In the genomic region with DNA sequence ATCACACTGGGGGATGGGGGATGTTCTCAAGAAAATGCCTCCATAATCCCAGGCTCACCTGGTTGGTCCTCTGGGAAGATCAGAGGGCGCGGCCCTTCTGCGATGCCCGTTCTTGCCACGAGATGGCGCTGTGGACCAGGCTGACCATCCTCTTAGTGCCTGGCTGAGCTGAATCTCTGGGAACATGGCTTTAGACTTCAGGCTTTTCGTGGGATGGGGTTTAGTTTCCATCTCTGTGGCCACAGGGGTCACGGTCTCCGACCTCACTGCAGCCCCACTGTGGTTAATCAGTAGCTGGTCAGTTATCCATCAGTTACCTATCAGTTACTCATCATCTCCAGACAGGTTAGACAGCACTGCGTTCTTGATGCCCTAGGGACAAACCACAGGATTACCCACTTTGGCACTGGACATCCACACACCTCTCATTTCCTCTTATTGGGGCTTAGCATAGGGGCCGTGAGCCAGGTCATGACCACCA, we compare ENCODE assay signal across 8 mouse cellular contexts.
DNase-seq lines count a peak whose midpoint lies in the region; ATAC-seq and TF ChIP-seq lines count a peak whose summit lies in the region.

No protein-coding gene starts in this region.

- H3K4me3 ChIP-seq in embryonic facial prominence, embryonic 13.5 days = no peak overlapping the region
- H3K4me3 ChIP-seq in kidney, embryonic 15.5 days (replicated peaks) = no peak overlapping the region
- H3K4me3 ChIP-seq in liver, adult 2 months (ENCODE audit: insufficient read depth, low read depth, low read length) = no peak overlapping the region
- H3K4me3 ChIP-seq in stomach, embryonic 16.5 days (replicated peaks; ENCODE audit: low read length) = no peak overlapping the region

- TF ChIP-seq CTCF in liver, adult 2 months (IDR thresholded peaks at IDR 0.05; ENCODE audit: low read depth, low read length) = peak; percentile 97

- H3K4me2 ChIP-seq in embryonic facial prominence, embryonic 13.5 days = no peak overlapping the region
- H3K4me2 ChIP-seq in kidney, embryonic 15.5 days = no peak overlapping the region
- H3K4me2 ChIP-seq in stomach, embryonic 16.5 days (ENCODE audit: low read depth, low read length) = no peak overlapping the region

- peak; percentile 74 to 75 for DNase-seq in B cell, adult 2 months
- DNase-seq in adrenal gland, postnatal 36 days = peak; percentile 83 to 85
- DNase-seq in heart, adult 8-10 months (ENCODE audit: low spot score) = peak; percentile 43
- DNase-seq in liver, adult 2 months (ENCODE audit: extremely low read depth, low read depth, low spot score) = peak; percentile 13
- DNase-seq in naive thymus-derived CD4-positive, alpha-beta T cell, adult 2 months (ENCODE audit: low read depth) = peak; percentile 55

- H3K4me1 ChIP-seq in embryonic facial prominence, embryonic 13.5 days = peaks cover 58% of the 10 kb centered on the region
- peaks cover 36% of the 10 kb centered on the region for H3K4me1 ChIP-seq in kidney, embryonic 15.5 days
- no peaks in the 10 kb centered on the region for H3K4me1 ChIP-seq in liver, adult 2 months (ENCODE audit: control insufficient read depth, insufficient read depth, low read length)
- peaks cover 19% of the 10 kb centered on the region for H3K4me1 ChIP-seq in stomach, embryonic 16.5 days (ENCODE audit: control insufficient read depth, insufficient read depth, low read length)

- no peaks in the 10 kb centered on the region for H3K9me3 ChIP-seq in embryonic facial prominence, embryonic 13.5 days
- no peaks in the 10 kb centered on the region for H3K9me3 ChIP-seq in kidney, embryonic 15.5 days (replicated peaks)
- no peaks in the 10 kb centered on the region for H3K9me3 ChIP-seq in stomach, embryonic 16.5 days (replicated peaks; ENCODE audit: control insufficient read depth, low read length)

- no peak overlapping the region for H3K9ac ChIP-seq in embryonic facial prominence, embryonic 13.5 days
- no peak overlapping the region for H3K9ac ChIP-seq in kidney, embryonic 15.5 days
- H3K9ac ChIP-seq in liver, adult 2 months (ENCODE audit: low read depth, low read length) = no peak overlapping the region
- H3K9ac ChIP-seq in stomach, embryonic 16.5 days (ENCODE audit: low read length) = peak overlapping the region; percentile 48

- TF ChIP-seq POLR2A in liver, adult 2 months (IDR thresholded peaks at IDR 0.05; ENCODE audit: extremely low read depth, insufficient read depth, low read length) = no peak

- 6% methylated on average over 11 of the region's 11 CpGs for WGBS in embryonic facial prominence, embryonic 13.5 days
- WGBS in kidney, embryonic 15.5 days = 8% methylated on average over 11 of the region's 11 CpGs
- 7% methylated on average over 11 of the region's 11 CpGs for whole genome bisulfite sequencing in liver, adult 2 months
- WGBS in stomach, embryonic 16.5 days = 8% methylated on average over 11 of the region's 11 CpGs

- H3K79me2 ChIP-seq in liver, adult 2 months (ENCODE audit: control insufficient read depth, insufficient read depth, low read length) = no peaks in the 10 kb centered on the region

- no peak for ATAC-seq in embryonic facial prominence, embryonic 13.5 days (ENCODE audit: insufficient number of reproducible peaks, insufficient read depth, low FRiP score, low TSS enrichment, low read depth)
- ATAC-seq in kidney, embryonic 15.5 days (replicated peaks; ENCODE audit: low FRiP score) = peak; percentile 63
- peak; percentile 31; the same call in 1 of the 2 replicates for ATAC-seq in stomach, embryonic 16.5 days (ENCODE audit: insufficient read depth, low FRiP score)

- no peaks in the 10 kb centered on the region for H3K36me3 ChIP-seq in embryonic facial prominence, embryonic 13.5 days
- H3K36me3 ChIP-seq in kidney, embryonic 15.5 days = no peaks in the 10 kb centered on the region
- no peaks in the 10 kb centered on the region for H3K36me3 ChIP-seq in liver, adult 2 months (ENCODE audit: control insufficient read depth, insufficient read depth, low read length)
- no peaks in the 10 kb centered on the region for H3K36me3 ChIP-seq in stomach, embryonic 16.5 days (ENCODE audit: control insufficient read depth, insufficient read depth, low read length)

- peak overlapping the region; percentile 22 for H3K27ac ChIP-seq in embryonic facial prominence, embryonic 13.5 days
- H3K27ac ChIP-seq in kidney, embryonic 15.5 days = peak overlapping the region; percentile 63
- no peak overlapping the region for H3K27ac ChIP-seq in liver, adult 2 months (replicated peaks; ENCODE audit: insufficient read depth, low read depth, low read length)
- H3K27ac ChIP-seq in stomach, embryonic 16.5 days (ENCODE audit: low read length) = peak overlapping the region; percentile 2; the same call in 1 of the 2 replicates

- H3K27me3 ChIP-seq in embryonic facial prominence, embryonic 13.5 days = no peaks in the 10 kb centered on the region
- H3K27me3 ChIP-seq in kidney, embryonic 15.5 days = no peaks in the 10 kb centered on the region
- H3K27me3 ChIP-seq in liver, adult 2 months (ENCODE audit: control insufficient read depth, insufficient read depth, low read length) = no peaks in the 10 kb centered on the region
- no peaks in the 10 kb centered on the region for H3K27me3 ChIP-seq in stomach, embryonic 16.5 days (ENCODE audit: control insufficient read depth, insufficient read depth, low read length)

Comparison
In these comparisons a context has a peak if more than half of its experiments do, and no peak if none do; other contexts are left out.
1. DNase-seq: peak in every context shown above with its lines; median percentile 84 in adrenal gland, postnatal 36 days; 74 in B cell, adult 2 months; 55 in naive thymus-derived CD4-positive, alpha-beta T cell, adult 2 months; 43 in heart, adult 8-10 months; 13 in liver, adult 2 months.